Mouse (Mus musculus) neural tube, embryonic 14.5 days (tissue): ENCODE measurements around the gene Tbcb. TPM values are rescaled to one million over a fixed set of nuclear protein-coding genes. Genes with fewer than 3 reads are reported as not detected.
"Not testable (repeated sequence)": the region's sequence is repeated elsewhere in the genome, so short reads cannot be mapped to it uniquely, and the experiment has no call there.

ENCODE experiments used
- ATAC-seq: fragments of 200-750 bp; cut with Nextera tagmentation; 2 replicates; pipeline ENCODE4 v1.8.0; 2017; ENCODE audit warnings: low read depth, mild to moderate bottlenecking, moderate TSS enrichment, moderate library complexity
- H3K27ac ChIP-seq: fragments of 300-500 bp; sonication (generic); 2 replicates; pipeline ENCODE4 v1.5.1; 2014; ENCODE audit warnings: low read depth, mild to moderate bottlenecking, control low read depth, low read length, moderate library complexity, mixed read lengths
- H3K27me3 ChIP-seq: fragments of 300-500 bp; sonication (generic); 2 replicates; pipeline ENCODE4 v1.6.1; 2014; ENCODE audit warnings: low read length; ENCODE audit not compliant: control insufficient read depth, insufficient read depth
- H3K36me3 ChIP-seq: fragments of 300-500 bp; sonication (generic); 2 replicates; pipeline ENCODE4 v1.6.1; 2014; ENCODE audit warnings: low read length, mixed read lengths; ENCODE audit not compliant: control insufficient read depth, insufficient read depth
- H3K4me1 ChIP-seq: fragments of 300-500 bp; sonication (generic); 2 replicates; pipeline ENCODE4 v1.6.1; 2014; ENCODE audit warnings: low read length; ENCODE audit not compliant: control insufficient read depth, insufficient read depth
- H3K4me2 ChIP-seq: fragments of 300-500 bp; sonication (generic); 2 replicates; pipeline ENCODE4 v1.6.1; 2014; ENCODE audit warnings: mild to moderate bottlenecking, low read depth, low read length, control low read depth
- H3K4me3 ChIP-seq: fragments of 300-500 bp; sonication (generic); 2 replicates; pipeline ENCODE4 v1.5.1; 2014; ENCODE audit warnings: low read depth, low read length, control low read depth, mixed read lengths
- H3K9ac ChIP-seq: fragments of 300-500 bp; sonication (generic); replicated peaks from 2 replicates; pipeline ENCODE4 v1.6.1; 2014; ENCODE audit warnings: low read depth, mild to moderate bottlenecking, control low read depth, low read length, mixed read lengths
- H3K9me3 ChIP-seq: fragments of 300-500 bp; sonication (generic); 2 replicates; pipeline ENCODE4 v1.6.1; 2016; ENCODE audit warnings: low read length; ENCODE audit not compliant: control insufficient read depth
- WGBS: fragments of 180-500 bp; shearing (Covaris S2); extraction: QIAGEN DNeasy Blood & Tissue Kit; methylation state at CpG from one replicate; pipeline ENCODE4 v1.1.7; 2014; 5-methylcytosine and 5-hydroxymethylcytosine counted together
- polyA plus RNA-seq: library from polyadenylated mRNA; unstranded; fragments of >200 nt; fragmentation: Nextera tagmentation; extraction: Ambion mirVana; gene quantifications from 2 replicates; pipeline ENCODE4 v1.2.1, GENCODE M21; 2014

Gene Tbcb
- polyA plus RNA-seq, 1 experiment from 2014 or later = 413 TPM

- ATAC-seq = no peak
- Histone ChIP-seq H3K4me3 (no peak overlapping the region), H3K27ac (no peak overlapping the region), H3K4me2 (no peak overlapping the region), H3K27me3 (no peaks in the 10 kb centered on the region), H3K4me1 (no peaks in the 10 kb centered on the region), H3K9ac (0 out of 2 replicates have a peak overlapping the region, but pooled peaks have one; percentile 7), H3K9me3 (no peaks in the 10 kb centered on the region), H3K36me3 (no peaks in the 10 kb centered on the region)
- 91% methylated on average over 3 of the region's 3 CpGs for WGBS
Observed at GRCm38 (mm10) chr7:30266780-30267179, 34.7 kb upstream of the Tbcb start.

GRCm38 (mm10) chr7:30265935-30266334, 33.9 kb upstream of the Tbcb start:
- Histone ChIP-seq H3K36me3 (no peaks in the 10 kb centered on the region), H3K4me1 (no peaks in the 10 kb centered on the region), H3K4me3 (no peak overlapping the region), H3K27me3 (no peaks in the 10 kb centered on the region), H3K9me3 (no peaks in the 10 kb centered on the region), H3K9ac (no peak overlapping the region), H3K4me2 (no peak overlapping the region), H3K27ac (no peak overlapping the region)
- ATAC-seq = no peak
- 94% methylated on average over 7 of the region's 7 CpGs for WGBS

- Histone ChIP-seq H3K9me3 (no peaks in the 10 kb centered on the region), H3K27me3 (no peaks in the 10 kb centered on the region), H3K4me2 (no peak overlapping the region), H3K4me3 (no peak overlapping the region), H3K9ac (no peak overlapping the region), H3K27ac (no peak overlapping the region), H3K4me1 (no peaks in the 10 kb centered on the region), H3K36me3 (no peaks in the 10 kb centered on the region)
- ATAC-seq = no peak
- WGBS = 94% methylated on average over 5 of the region's 5 CpGs
Observed at GRCm38 (mm10) chr7:30265531-30265930, 33.5 kb upstream of the Tbcb start.

- Histone ChIP-seq H3K4me1 (no peaks in the 10 kb centered on the region), H3K36me3 (no peaks in the 10 kb centered on the region), H3K4me3 (no peak overlapping the region), H3K4me2 (no peak overlapping the region), H3K9me3 (no peaks in the 10 kb centered on the region), H3K27me3 (no peaks in the 10 kb centered on the region), H3K27ac (no peak overlapping the region), H3K9ac (no peak overlapping the region)
- 95% methylated on average over 2 of the region's 2 CpGs for WGBS
- ATAC-seq = no peak
Observed at GRCm38 (mm10) chr7:30265041-30265440, 33.0 kb upstream of the Tbcb start.

- H3K9me3 ChIP-seq = no peaks in the 10 kb centered on the region
- no peak overlapping the region for H3K27ac ChIP-seq
- H3K4me3 ChIP-seq = no peak overlapping the region
- no peak overlapping the region for H3K9ac ChIP-seq
- no peaks in the 10 kb centered on the region for H3K36me3 ChIP-seq
- WGBS = 86% methylated on average over 12 of the region's 12 CpGs
- ATAC-seq = no peak
- no peaks in the 10 kb centered on the region for H3K27me3 ChIP-seq
- H3K4me2 ChIP-seq = no peak overlapping the region
- H3K4me1 ChIP-seq = no peaks in the 10 kb centered on the region
Observed at GRCm38 (mm10) chr7:30251956-30252954, 20.2 kb upstream of the Tbcb start.

GRCm38 (mm10) chr7:30237374-30237773, 5.3 kb upstream of the Tbcb start:
- H3K27me3 ChIP-seq, H3K27ac ChIP-seq, H3K4me1 ChIP-seq, H3K4me3 ChIP-seq, ATAC-seq, H3K9ac ChIP-seq, H3K36me3 ChIP-seq, H3K9me3 ChIP-seq, H3K4me2 ChIP-seq: not testable (repeated sequence)
- 87% methylated on average over 3 of the region's 3 CpGs for WGBS

- Histone ChIP-seq H3K4me2 (no peak within 1 kb of the TSS), H3K9me3 (no peaks in the 10 kb centered on the region), H3K9ac (no peak within 1 kb of the TSS), H3K27ac (no peak within 1 kb of the TSS), H3K4me3 (no peak within 1 kb of the TSS), H3K36me3 (no peaks in the 10 kb centered on the region), H3K27me3 (no peaks in the 10 kb centered on the region), H3K4me1 (peaks cover 14% of the 10 kb centered on the region)
- ATAC-seq = no peak
- WGBS = 82% methylated on average over 4 of the region's 4 CpGs
Observed at GRCm38 (mm10) chr7:30235625-30236024, 3.6 kb upstream of the Tbcb start, which contains the start of gene Ovol3. Ovol3 (minus strand) TSS chr7:30235725.

- WGBS = 96% methylated on average over 8 of the region's 8 CpGs
Observed at GRCm38 (mm10) chr7:30235091-30235490, 3.0 kb upstream of the Tbcb start.

GRCm38 (mm10) chr7:30234276-30234858, 2.3 kb upstream of the Tbcb start:
- Histone ChIP-seq H3K4me1 (peaks cover 16% of the 10 kb centered on the region), H3K27ac (no peak overlapping the region), H3K9me3 (no peaks in the 10 kb centered on the region), H3K4me2 (no peak overlapping the region), H3K36me3 (no peaks in the 10 kb centered on the region; the same call in 1 of the 2 replicates), H3K9ac (no peak overlapping the region), H3K4me3 (no peak overlapping the region), H3K27me3 (no peaks in the 10 kb centered on the region)
- WGBS = 93% methylated on average over 15 of the region's 15 CpGs
- ATAC-seq = no peak

More at GRCm38 (mm10) chr7:30235091-30235490, 3.0 kb upstream of the Tbcb start:
- Histone ChIP-seq H3K4me3 (no peak overlapping the region), H3K9me3 (no peaks in the 10 kb centered on the region), H3K27ac (no peak overlapping the region), H3K9ac (no peak overlapping the region), H3K36me3 (no peaks in the 10 kb centered on the region), H3K4me2 (no peak overlapping the region), H3K27me3 (no peaks in the 10 kb centered on the region), H3K4me1 (peaks cover 16% of the 10 kb centered on the region)
- ATAC-seq = no peak
